Mouse (Mus musculus) G1E (cell line): ENCODE results near the gene Pip5k1b. TPM values are rescaled to one million over a fixed set of nuclear protein-coding genes. Genes with fewer than 3 reads are reported as not detected.
A peak's percentile ranks its signal among the peaks of the same experiment; 100 is the strongest.

Experiments
- ATAC-seq: 2 replicates; pipeline ENCODE4 v1.8.0; 2016; ENCODE audit warnings: mild to moderate bottlenecking; ENCODE audit not compliant: insufficient number of reproducible peaks, poor library complexity, low FRiP score, severe bottlenecking; ENCODE audit errors: extremely low read depth
- DNase-seq: peaks from one replicate; pipeline ENCODE4 v3.0.0; 2012; ENCODE audit warnings: low spot score
- H3K27me3 ChIP-seq: 2 replicates; pipeline ENCODE4 v1.6.1; 2012; ENCODE audit warnings: mild to moderate bottlenecking, low read length, inconsistent platforms; ENCODE audit not compliant: insufficient read depth
- H3K36me3 ChIP-seq: replicated peaks from 2 replicates; pipeline ENCODE3; 2012; ENCODE audit warnings: mild to moderate bottlenecking, inconsistent platforms
- H3K4me1 ChIP-seq: 2 replicates; pipeline ENCODE4 v1.6.1; 2012; ENCODE audit warnings: low read depth, low read length, inconsistent platforms, mixed read lengths; ENCODE audit not compliant: insufficient read depth
- H3K4me3 ChIP-seq: 2 replicates; pipeline ENCODE4 v1.5.1; 2012; ENCODE audit warnings: low read depth, mild to moderate bottlenecking, inconsistent platforms, low read length, moderate library complexity, mixed read lengths
- H3K9me3 ChIP-seq: replicated peaks from 2 replicates; pipeline ENCODE4 v1.6.1; 2012; ENCODE audit warnings: inconsistent platforms
- CTCF ChIP-seq: IDR thresholded peaks from 2 replicates; pipeline ENCODE4 v1.5.1; 2012; ENCODE audit warnings: low read depth, low read length, inconsistent platforms, mixed read lengths
- GATA1 ChIP-seq: IDR thresholded peaks from 2 replicates; pipeline ENCODE4 v1.6.1; 2012; ENCODE audit warnings: borderline replicate concordance, low read length, inconsistent platforms, mixed read lengths
- GATA2 ChIP-seq: IDR thresholded peaks from 2 replicates; pipeline ENCODE4 v1.6.1; 2012; ENCODE audit warnings: low read depth, low read length, inconsistent platforms, borderline replicate concordance
- POLR2AphosphoS5 ChIP-seq: IDR thresholded peaks from 2 replicates; pipeline ENCODE4 v1.6.1; 2012; ENCODE audit warnings: low read depth, low read length, inconsistent platforms; ENCODE audit not compliant: insufficient replicate concordance
- TAL1 ChIP-seq: conservative IDR thresholded peaks from 2 replicates; pipeline ENCODE4 v1.6.1; 2012; ENCODE audit warnings: low read depth, low read length, inconsistent platforms, mixed read lengths
- polyA plus RNA-seq: library from polyadenylated mRNA; stranded (reverse); fragments of >175 nt; gene quantifications from 2 replicates; pipeline ENCODE4 v1.2.3, GENCODE M21; 2012
- total RNA-seq, 2 experiments: library from RNA; stranded (forward) in 1 of 2; stranded (reverse) in 1 of 2; fragments of 200-1000 nt in 1 of 2; fragments of >200 nt in 1 of 2; fragmentation: Nextera tagmentation in 1 of 2; gene quantifications; 2 replicates each; pipeline ENCODE4 v1.2.3; 2014 to 2017

Pip5k1b gene
- total and polyA plus RNA-seq, 3 experiments, result 12.7 to 66.4 (median 23.6) TPM

- no peak for TF ChIP-seq GATA1
- no peak for TF ChIP-seq GATA2
- no peak for TF ChIP-seq POLR2AphosphoS5
- TF ChIP-seq CTCF, result no peak
- TF ChIP-seq TAL1, result no peak
- Histone ChIP-seq H3K4me1 (peaks cover 37% of the 10 kb centered on the region), H3K4me3 (no peak overlapping the region), H3K36me3 (peaks cover 46% of the 10 kb centered on the region), H3K27me3 (no peaks in the 10 kb centered on the region), H3K9me3 (no peaks in the 10 kb centered on the region)
- ATAC-seq, result no peak
- DNase-seq, result no peak
Measured at GRCm38 (mm10) chr19:24500431-24500830, 55.2 kb downstream of the Pip5k1b start.

DNA sequence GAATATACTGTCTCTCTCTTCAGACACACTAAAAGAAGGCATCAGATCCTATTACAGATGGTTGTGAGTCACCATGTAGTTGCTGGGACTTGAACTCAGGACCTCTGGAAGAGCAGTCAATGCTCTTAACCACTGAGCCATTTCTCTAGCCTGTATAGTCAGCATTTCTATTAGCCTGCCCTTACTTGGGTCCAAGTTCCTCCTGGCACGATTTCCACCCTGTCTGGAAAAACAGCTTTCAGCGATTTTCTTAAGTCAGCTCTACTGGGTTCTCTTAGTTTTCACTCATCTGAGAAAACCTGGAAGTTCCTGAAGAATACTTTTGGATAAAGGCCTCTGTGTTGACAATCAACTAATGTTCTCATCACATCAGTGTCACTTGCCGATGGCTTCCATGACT is 56.4 kb downstream of the Pip5k1b start:
- no peak for ATAC-seq
- Histone ChIP-seq H3K36me3 (peaks cover 54% of the 10 kb centered on the region), H3K9me3 (no peaks in the 10 kb centered on the region), H3K4me3 (no peak overlapping the region), H3K27me3 (no peaks in the 10 kb centered on the region), H3K4me1 (peaks cover 46% of the 10 kb centered on the region)
- TF ChIP-seq GATA1, result no peak
- no peak for TF ChIP-seq CTCF
- no peak for TF ChIP-seq TAL1
- TF ChIP-seq POLR2AphosphoS5, result no peak
- no peak for DNase-seq

DNA sequence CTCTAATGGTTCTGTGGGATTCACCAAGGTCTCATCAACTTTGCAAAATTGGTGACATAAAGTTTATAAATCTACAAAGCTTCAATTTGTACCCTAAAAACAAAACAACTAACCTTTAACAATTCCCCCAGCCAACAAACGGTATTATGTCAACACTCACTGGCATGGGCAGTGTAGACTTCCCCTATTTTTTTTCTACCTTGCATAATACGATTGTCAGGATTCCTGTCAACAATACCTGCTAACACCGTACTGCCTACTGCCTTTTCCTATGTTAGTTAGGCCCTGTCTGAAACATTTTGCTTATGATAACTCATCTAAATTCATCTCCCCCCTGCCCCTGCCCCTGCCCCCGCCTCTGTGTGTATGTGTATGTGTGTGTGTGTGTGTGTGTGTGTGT is 61.8 kb downstream of the Pip5k1b start:
- Histone ChIP-seq H3K4me3 (no peak overlapping the region), H3K36me3 (peaks cover 41% of the 10 kb centered on the region), H3K4me1 (peaks cover 62% of the 10 kb centered on the region), H3K9me3 (no peaks in the 10 kb centered on the region), H3K27me3 (no peaks in the 10 kb centered on the region)
- no peak for TF ChIP-seq CTCF
- no peak for TF ChIP-seq TAL1
- TF ChIP-seq GATA2, result no peak
- no peak for TF ChIP-seq GATA1
- TF ChIP-seq POLR2AphosphoS5, result no peak
- DNase-seq, result no peak
- ATAC-seq, result no peak

DNA sequence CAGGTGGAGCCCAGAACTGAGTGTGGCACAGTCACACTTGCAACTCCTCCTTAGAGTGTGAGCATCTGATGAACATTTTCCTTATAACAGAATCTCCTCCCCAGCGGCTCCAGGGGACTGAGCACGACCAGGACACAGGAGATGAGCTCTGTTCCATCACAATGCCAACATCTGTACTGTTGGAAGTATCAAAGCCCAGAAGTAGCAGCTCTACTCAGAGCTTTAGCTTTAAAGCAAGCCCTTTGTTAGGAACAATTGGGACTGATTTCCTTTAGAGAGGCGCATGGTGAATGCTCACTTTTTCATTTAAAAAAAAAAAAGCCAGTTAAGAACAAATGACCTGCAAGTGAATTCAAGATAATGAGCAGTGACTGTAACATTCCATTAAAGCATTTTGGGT is 63.8 kb downstream of the Pip5k1b start:
- H3K9me3 ChIP-seq, result no peaks in the 10 kb centered on the region
- peaks cover 67% of the 10 kb centered on the region for H3K4me1 ChIP-seq
- peaks cover 33% of the 10 kb centered on the region for H3K36me3 ChIP-seq
- no peaks in the 10 kb centered on the region for H3K27me3 ChIP-seq
- H3K4me3 ChIP-seq, result no peak overlapping the region
- no peak for ATAC-seq
- no peak for TF ChIP-seq CTCF
- no peak for TF ChIP-seq TAL1
- no peak for TF ChIP-seq GATA2
- no peak for TF ChIP-seq POLR2AphosphoS5
- no peak for TF ChIP-seq GATA1
- no peak for DNase-seq

DNA sequence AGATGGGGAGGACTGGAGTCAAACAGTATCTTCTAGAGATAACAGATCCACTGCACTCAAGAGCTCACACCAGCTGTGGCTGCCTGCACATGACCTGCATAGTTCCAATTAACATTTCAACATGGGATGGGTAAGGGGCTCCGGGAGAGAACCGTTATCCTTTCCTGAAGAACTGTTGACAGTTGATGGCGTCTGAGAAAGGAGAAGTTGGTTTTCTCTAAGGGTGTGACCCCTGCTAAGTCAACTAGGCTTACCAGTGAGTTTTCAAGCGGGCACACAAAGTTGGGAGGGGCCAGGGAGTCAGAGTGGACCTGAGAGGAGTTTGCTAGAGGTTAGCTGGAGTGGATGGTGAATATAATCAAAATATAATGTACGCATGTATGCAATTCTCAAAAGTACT is 65.4 kb downstream of the Pip5k1b start:
- TF ChIP-seq TAL1, result no peak
- no peak for TF ChIP-seq POLR2AphosphoS5
- TF ChIP-seq CTCF, result no peak
- no peak for TF ChIP-seq GATA1
- TF ChIP-seq GATA2, result no peak
- H3K36me3 ChIP-seq, result peaks cover 35% of the 10 kb centered on the region
- H3K4me3 ChIP-seq, result peak overlapping the region; percentile 22; the same call in 1 of the 2 replicates
- ATAC-seq (peak; percentile 66), DNase-seq (peak; percentile 30)
- no peaks in the 10 kb centered on the region for H3K9me3 ChIP-seq
- peaks cover 80% of the 10 kb centered on the region for H3K4me1 ChIP-seq
- no peaks in the 10 kb centered on the region for H3K27me3 ChIP-seq

DNA sequence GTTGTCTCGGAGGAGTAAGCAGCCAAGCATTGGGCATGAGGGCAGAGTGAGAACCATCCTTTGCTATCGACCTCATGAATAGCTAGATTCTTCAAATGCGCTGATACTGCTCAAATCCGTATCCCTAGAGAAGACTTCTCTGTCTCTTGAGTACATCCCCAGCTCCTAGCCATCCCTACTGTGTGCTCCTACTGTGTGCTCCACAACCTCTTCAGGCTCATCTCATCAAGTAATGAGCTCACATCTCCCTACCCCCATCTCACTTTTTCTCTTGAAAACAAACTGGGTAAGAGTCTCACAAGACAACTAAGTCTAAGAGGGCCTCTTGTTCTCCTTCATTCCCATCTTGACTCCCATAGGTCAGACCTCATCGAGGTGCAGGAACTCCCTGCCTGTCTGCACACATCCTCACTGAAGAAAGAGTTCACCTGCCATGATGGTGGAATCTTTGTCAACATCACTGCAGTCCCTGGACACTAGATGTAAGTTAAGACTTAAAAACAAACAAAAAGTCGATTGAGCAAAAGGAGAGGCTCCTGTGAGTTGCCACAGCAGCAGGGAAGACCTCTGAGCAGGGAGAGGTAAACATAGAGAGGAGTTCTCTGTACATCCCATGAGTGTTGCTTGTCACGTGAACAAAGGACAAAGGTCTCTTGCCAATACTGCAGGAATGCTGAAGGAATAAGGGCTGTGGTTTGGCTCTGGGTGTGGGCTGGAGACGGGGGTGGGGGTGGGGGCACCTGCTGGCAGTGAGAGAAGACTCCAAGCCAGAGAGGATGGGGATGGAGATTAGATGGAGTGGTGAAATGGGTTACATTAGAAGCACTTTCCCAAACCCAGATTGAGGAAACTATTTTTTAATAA is 69.0 kb downstream of the Pip5k1b start:
- DNase-seq (no peak), ATAC-seq (no peak; the same call in 1 of the 2 replicates)
- H3K36me3 ChIP-seq, result peaks cover 42% of the 10 kb centered on the region
- no peak overlapping the region; the same call in 1 of the 2 replicates for H3K4me3 ChIP-seq
- no peaks in the 10 kb centered on the region for H3K9me3 ChIP-seq
- H3K4me1 ChIP-seq, result peaks cover 65% of the 10 kb centered on the region
- H3K27me3 ChIP-seq, result no peaks in the 10 kb centered on the region
- TF ChIP-seq GATA1 (no peak), CTCF (no peak), TAL1 (no peak), GATA2 (no peak), POLR2AphosphoS5 (no peak)
